10 mouse cellular contexts compared by ENCODE assay signal in genomic region chr2:91429915-91430599, GRCm38 (mm10). TPM values are rescaled to one million over a fixed set of nuclear protein-coding genes. Genes with fewer than 3 reads are reported as not detected.
A peak's percentile ranks its signal among the peaks of the same experiment; 100 is the strongest.
DNase-seq lines count a peak whose midpoint lies in the region; ATAC-seq and TF ChIP-seq lines count a peak whose summit lies in the region.
"Had no signal": no experiment of that assay in that cellular context is flagged by ENCODE, and none has a peak within 500 bp of the region (broad histone marks: within the 10 kb centered on the region; RNA-seq: fewer than 3 reads in every experiment).

No protein-coding gene starts in this region.

- ATAC-seq in heart, embryonic 14.5 days (ENCODE audit: insufficient number of reproducible peaks, insufficient read depth, low FRiP score, low read depth) = no peak
- peak; percentile 73 for ATAC-seq in forebrain, postnatal 0 days
- peak; percentile 79 for ATAC-seq in midbrain, embryonic 15.5 days (replicated peaks)
- no peak for ATAC-seq in megakaryocyte, adult 5-6 weeks (ENCODE audit: poor library complexity, severe bottlenecking)

- DNase-seq in heart, postnatal 10 days = no peak
- DNase-seq in embryo, embryonic 10 days (ENCODE audit: low spot score) = peak; percentile 22
- DNase-seq in forebrain, postnatal 0 days = peak; percentile 32
- no peak for DNase-seq in cerebellum, adult 2 months
- DNase-seq in kidney, postnatal 36 days = no peak
- DNase-seq: liver, embryonic 13.5 days; thymus, adult 2 months had no signal

- H3K4me1 ChIP-seq in heart, embryonic 14.5 days (ENCODE audit: control insufficient read depth in 2 of 2, insufficient read depth in 2 of 2, low read length in 2 of 2) = peaks cover 10 to 17% of the 10 kb centered on the region in 2 experiments; a peak in 3 of 4 replicates
- peaks cover 16% of the 10 kb centered on the region; the same call in 1 of the 2 replicates for H3K4me1 ChIP-seq in forebrain, postnatal 0 days (ENCODE audit: insufficient read depth)
- peaks cover 24% of the 10 kb centered on the region for H3K4me1 ChIP-seq in midbrain, embryonic 15.5 days
- H3K4me1 ChIP-seq in cerebellum, adult 2 months (ENCODE audit: control insufficient read depth, insufficient read depth, low read length) = peaks cover 6% of the 10 kb centered on the region
- H3K4me1 ChIP-seq: liver, embryonic 13.5 days had no signal

- H3K27ac ChIP-seq in heart, embryonic 14.5 days (replicated peaks in 1 of 2; ENCODE audit: control insufficient read depth in 1 of 2, insufficient read depth in 1 of 2, low read depth in 2 of 2, low read length in 2 of 2) = peak overlapping the region in 1 of 2 experiments; percentile 21; a peak in 1 of 4 replicates
- H3K27ac ChIP-seq in forebrain, postnatal 0 days (ENCODE audit: low read depth, low read length) = peak overlapping the region; percentile 24
- H3K27ac ChIP-seq in midbrain, embryonic 15.5 days = peak overlapping the region; percentile 59
- H3K27ac ChIP-seq in cerebellum, adult 2 months (ENCODE audit: insufficient read depth, low read length) = no peak overlapping the region
- H3K27ac ChIP-seq: liver, embryonic 13.5 days had no signal

- no peaks in the 10 kb centered on the region for H3K36me3 ChIP-seq in heart, embryonic 14.5 days (ENCODE audit: control insufficient read depth, insufficient read depth, low read length)
- no peaks in the 10 kb centered on the region for H3K36me3 ChIP-seq in forebrain, postnatal 0 days (ENCODE audit: insufficient read depth)
- H3K36me3 ChIP-seq in midbrain, embryonic 15.5 days (replicated peaks) = no peaks in the 10 kb centered on the region
- H3K36me3 ChIP-seq: liver, embryonic 13.5 days had no signal

- no peak overlapping the region for H3K4me3 ChIP-seq in heart, embryonic 14.5 days (ENCODE audit: control insufficient read depth in 1 of 2, insufficient read depth in 1 of 2, low read depth in 1 of 2, low read length in 2 of 2)
- no peak overlapping the region for H3K4me3 ChIP-seq in forebrain, postnatal 0 days (ENCODE audit: low read depth, low read length)
- no peak overlapping the region for H3K4me3 ChIP-seq in midbrain, embryonic 15.5 days
- no peak overlapping the region for H3K4me3 ChIP-seq in cerebellum, adult 2 months (replicated peaks; ENCODE audit: insufficient read depth, low read depth, low read length)
- H3K4me3 ChIP-seq: liver, embryonic 13.5 days had no signal

- 43% methylated on average over 9 of the region's 9 CpGs for WGBS in heart, embryonic 14.5 days
- 2% methylated on average over 9 of the region's 9 CpGs for WGBS in forebrain, postnatal 0 days
- 5% methylated on average over 9 of the region's 9 CpGs for WGBS in midbrain, embryonic 15.5 days
- 19% methylated on average over 9 of the region's 9 CpGs for WGBS in cerebellum, adult 2 months

- intact Hi-C loops in heart, postnatal 10 days (cut with DNase I) = no loop called here

- H3K27me3 ChIP-seq in heart, embryonic 14.5 days (ENCODE audit: control insufficient read depth, insufficient read depth, low read length) = no peaks in the 10 kb centered on the region
- no peaks in the 10 kb centered on the region for H3K27me3 ChIP-seq in forebrain, postnatal 0 days (ENCODE audit: insufficient read depth, low read length)
- no peaks in the 10 kb centered on the region for H3K27me3 ChIP-seq in midbrain, embryonic 15.5 days (replicated peaks)
- H3K27me3 ChIP-seq in cerebellum, adult 2 months (ENCODE audit: control insufficient read depth, insufficient read depth, low read length) = no peaks in the 10 kb centered on the region
- H3K27me3 ChIP-seq: liver, embryonic 13.5 days had no signal

- TF ChIP-seq POLR2A in cerebellum, adult 2 months (IDR thresholded peaks at IDR 0.05; ENCODE audit: borderline replicate concordance, insufficient read depth, low read length) = no peak

- H3K9me3 ChIP-seq in heart, embryonic 14.5 days (ENCODE audit: control insufficient read depth, low read length) = no peaks in the 10 kb centered on the region
- no peaks in the 10 kb centered on the region for H3K9me3 ChIP-seq in forebrain, postnatal 0 days (ENCODE audit: low read length)
- H3K9me3 ChIP-seq in midbrain, embryonic 15.5 days = no peaks in the 10 kb centered on the region
- H3K9me3 ChIP-seq: liver, embryonic 13.5 days had no signal

- peak overlapping the region; percentile 22; the same call in 1 of the 2 replicates for H3K4me2 ChIP-seq in heart, embryonic 14.5 days (ENCODE audit: low read length)
- H3K4me2 ChIP-seq in forebrain, postnatal 0 days (ENCODE audit: low read depth) = peak overlapping the region; percentile 24; the same call in 1 of the 2 replicates
- peak overlapping the region; percentile 17 for H3K4me2 ChIP-seq in midbrain, embryonic 15.5 days
- H3K4me2 ChIP-seq: liver, embryonic 13.5 days had no signal

- no peak overlapping the region for H3K9ac ChIP-seq in heart, embryonic 14.5 days (ENCODE audit: low read length)
- H3K9ac ChIP-seq in forebrain, postnatal 0 days = no peak overlapping the region
- H3K9ac ChIP-seq in midbrain, embryonic 15.5 days = no peak overlapping the region
- H3K9ac ChIP-seq: liver, embryonic 13.5 days had no signal

- no peak for TF ChIP-seq CTCF in forebrain, postnatal 0 days (IDR thresholded peaks at IDR 0.05; ENCODE audit: low read depth)
- TF ChIP-seq CTCF in cerebellum, adult 2 months (IDR thresholded peaks at IDR 0.05; ENCODE audit: borderline replicate concordance, insufficient read depth, low read depth, low read length) = no peak

RNA-seq across cellular contexts. Expression of gene 1110051M20Rik, which starts 14.4 kb away (rescaled TPM):
- polyA plus RNA-seq in heart, embryonic 14.5 days (2014; fragmentation: Nextera tagmentation; extraction: Ambion mirVana) = 42.1 and 46.3 TPM in 2 replicates
- total RNA-seq in heart, postnatal 10 days (2021) = 10 to 100 TPM in 1 of 2 experiments, 1 to 10 TPM in 1; 9.5 to 12.9 TPM
- 127 and 147 TPM in 2 replicates for total RNA-seq in forebrain, postnatal 0 days (2014; rRNA removed)
- 165 and 182 TPM in 2 replicates for polyA plus RNA-seq in forebrain, postnatal 0 days (2015; fragmentation: Nextera tagmentation; extraction: Ambion mirVana)
- 179 TPM in 2 replicates for polyA plus RNA-seq in midbrain, embryonic 15.5 days (2015; fragmentation: Nextera tagmentation; extraction: Ambion mirVana)
- 103 and 106 TPM in 2 replicates for polyA plus RNA-seq in cerebellum, adult 2 months (2012; rRNA removed)
- total RNA-seq in megakaryocyte, adult 5-6 weeks (2015) = 2.0 and 4.2 TPM in 2 replicates
- 1.7 and 3.2 TPM in 2 replicates for total RNA-seq in megakaryocyte, adult 5-6 weeks (2017)

RNA-seq across cellular contexts. Expression of gene Lrp4, which starts 27.3 kb away (rescaled TPM):
- polyA plus RNA-seq in heart, embryonic 14.5 days (2014; fragmentation: Nextera tagmentation; extraction: Ambion mirVana) = 3.5 and 3.8 TPM in 2 replicates
- 10 to 100 TPM; 11.4 to 13.3 TPM for total RNA-seq in heart, postnatal 10 days (2021)
- 12.0 and 13.7 TPM in 2 replicates for total RNA-seq in forebrain, postnatal 0 days (2014; rRNA removed)
- polyA plus RNA-seq in forebrain, postnatal 0 days (2015; fragmentation: Nextera tagmentation; extraction: Ambion mirVana) = 2.8 and 4.1 TPM in 2 replicates
- 4.2 and 4.9 TPM in 2 replicates for polyA plus RNA-seq in midbrain, embryonic 15.5 days (2015; fragmentation: Nextera tagmentation; extraction: Ambion mirVana)
- 5.5 and 5.9 TPM in 2 replicates for polyA plus RNA-seq in cerebellum, adult 2 months (2012; rRNA removed)
- 1.0 and 1.1 TPM in 2 replicates for total RNA-seq in megakaryocyte, adult 5-6 weeks (2015)
- 1.9 and 2.7 TPM in 2 replicates for total RNA-seq in megakaryocyte, adult 5-6 weeks (2017)

Comparison
In these comparisons a context has a peak if more than half of its experiments do, and no peak if none do; other contexts are left out.
1. ATAC-seq: peak in forebrain, postnatal 0 days (single experiment) and midbrain, embryonic 15.5 days (single experiment); none in heart, embryonic 14.5 days (single experiment) and megakaryocyte, adult 5-6 weeks (single experiment).
2. DNase-seq: peak in embryo, embryonic 10 days (single experiment) and forebrain, postnatal 0 days (single experiment); none in heart, postnatal 10 days (0 of 2), cerebellum, adult 2 months (0 of 2) and kidney, postnatal 36 days (0 of 2).
3. Peak in every context shown above with its lines, with median percentiles within 50 percentile points of each other: H3K4me2 ChIP-seq.